Mouse (Mus musculus): ENCODE results near the gene Dao. TPM values are rescaled to one million over a fixed set of nuclear protein-coding genes. Genes with fewer than 3 reads are reported as not detected.

The Dao gene
- polyA plus RNA-seq, 1 experiment from 2014 or later: not detected

- peaks cover 99% of the 10 kb centered on the region for H3K4me1 ChIP-seq (replicated peaks)
- H3K27ac ChIP-seq (replicated peaks): peak overlapping the region; percentile 95
- H3K27me3 ChIP-seq: no peaks in the 10 kb centered on the region
- peak overlapping the region; percentile 50; the same call in 1 of the 2 replicates for H3K9ac ChIP-seq
- H3K9me3 ChIP-seq (replicated peaks): no peaks in the 10 kb centered on the region
- peaks cover 20% of the 10 kb centered on the region for H3K36me3 ChIP-seq (replicated peaks)
- H3K4me2 ChIP-seq: peak overlapping the region; percentile 71
- WGBS (ENCODE audit: insufficient replicate concordance): 85% methylated on average over 8 of the region's 8 CpGs
- H3K4me3 ChIP-seq (replicated peaks): no peak overlapping the region
- ATAC-seq (ENCODE audit: insufficient read depth): no peak
Measured at GRCm38 (mm10) chr5:113981843-113982242, 21.7 kb upstream of the Dao start.

- H3K9me3 ChIP-seq (replicated peaks): no peaks in the 10 kb centered on the region
- peak overlapping the region; percentile 53 for H3K4me3 ChIP-seq (replicated peaks)
- peak overlapping the region; percentile 95 for H3K27ac ChIP-seq (replicated peaks)
- 41% methylated on average over 6 of the region's 6 CpGs for WGBS (ENCODE audit: insufficient replicate concordance)
- no peaks in the 10 kb centered on the region for H3K27me3 ChIP-seq
- ATAC-seq (ENCODE audit: insufficient read depth): no peak
- peaks cover 98% of the 10 kb centered on the region for H3K4me1 ChIP-seq (replicated peaks)
- peak overlapping the region; percentile 71 for H3K4me2 ChIP-seq
- H3K36me3 ChIP-seq (replicated peaks): peaks cover 20% of the 10 kb centered on the region
- peak overlapping the region; percentile 64 for H3K9ac ChIP-seq
Measured at GRCm38 (mm10) chr5:113983541-113983940, 20.0 kb upstream of the Dao start.

- Histone ChIP-seq H3K9me3 (replicated peaks) (no peaks in the 10 kb centered on the region), H3K36me3 (replicated peaks) (peaks cover 20% of the 10 kb centered on the region), H3K4me3 (replicated peaks) (peak overlapping the region; percentile 53), H3K9ac (peak overlapping the region; percentile 64), H3K27me3 (no peaks in the 10 kb centered on the region), H3K27ac (replicated peaks) (peak overlapping the region; percentile 95), H3K4me1 (replicated peaks) (peaks cover 98% of the 10 kb centered on the region), H3K4me2 (peak overlapping the region; percentile 71)
- ATAC-seq (ENCODE audit: insufficient read depth): peak; percentile 90
- WGBS (ENCODE audit: insufficient replicate concordance): 36% methylated on average over 13 of the region's 13 CpGs
Measured at GRCm38 (mm10) chr5:113984025-113984740, 19.3 kb upstream of the Dao start.

GRCm38 (mm10) chr5:113985737-113986136 lies 17.8 kb upstream of the Dao start:
- Histone ChIP-seq H3K36me3 (replicated peaks) (peaks cover 20% of the 10 kb centered on the region), H3K9me3 (replicated peaks) (no peaks in the 10 kb centered on the region), H3K4me3 (replicated peaks) (peak overlapping the region; percentile 44), H3K4me2 (peak overlapping the region; percentile 71), H3K9ac (peak overlapping the region; percentile 55), H3K27me3 (no peaks in the 10 kb centered on the region), H3K27ac (replicated peaks) (peak overlapping the region; percentile 95), H3K4me1 (replicated peaks) (peaks cover 98% of the 10 kb centered on the region)
- no peak for ATAC-seq (ENCODE audit: insufficient read depth)
- 53% methylated on average over 2 of the region's 2 CpGs for WGBS (ENCODE audit: insufficient replicate concordance)

GRCm38 (mm10) chr5:113986182-113986961 lies 17.1 kb upstream of the Dao start:
- ATAC-seq (ENCODE audit: insufficient read depth): peak; percentile 5; the same call in 1 of the 2 replicates
- Histone ChIP-seq H3K36me3 (replicated peaks) (peaks cover 15% of the 10 kb centered on the region), H3K4me2 (peak overlapping the region; percentile 71), H3K4me3 (replicated peaks) (peak overlapping the region; percentile 44), H3K27me3 (no peaks in the 10 kb centered on the region), H3K9me3 (replicated peaks) (no peaks in the 10 kb centered on the region), H3K27ac (replicated peaks) (peak overlapping the region; percentile 95), H3K9ac (peak overlapping the region; percentile 55), H3K4me1 (replicated peaks) (peaks cover 98% of the 10 kb centered on the region)
- 47% methylated on average over 9 of the region's 9 CpGs for WGBS (ENCODE audit: insufficient replicate concordance)

GRCm38 (mm10) chr5:113989437-113990024 lies 14.0 kb upstream of the Dao start:
- Histone ChIP-seq H3K4me2 (peak overlapping the region; percentile 71), H3K9me3 (replicated peaks) (no peaks in the 10 kb centered on the region), H3K4me3 (replicated peaks) (peak overlapping the region; percentile 59), H3K27ac (replicated peaks) (peak overlapping the region; percentile 87), H3K27me3 (peaks cover 5% of the 10 kb centered on the region), H3K9ac (peak overlapping the region; percentile 58), H3K4me1 (replicated peaks) (peaks cover 95% of the 10 kb centered on the region), H3K36me3 (replicated peaks) (peaks cover 7% of the 10 kb centered on the region)
- 46% methylated on average over 20 of the region's 20 CpGs for WGBS (ENCODE audit: insufficient replicate concordance)
- peak; percentile 68 for ATAC-seq (ENCODE audit: insufficient read depth)

GRCm38 (mm10) chr5:113990593-113990992 lies 12.9 kb upstream of the Dao start:
- peak overlapping the region; percentile 71 for H3K4me2 ChIP-seq
- 84% methylated on average over 5 of the region's 5 CpGs for WGBS (ENCODE audit: insufficient replicate concordance)
- H3K9ac ChIP-seq: peak overlapping the region; percentile 58
- H3K27ac ChIP-seq (replicated peaks): peak overlapping the region; percentile 87
- 0 out of 2 replicates have a peak overlapping the region, but pooled peaks have one; percentile 59 for H3K4me3 ChIP-seq (replicated peaks)
- no peaks in the 10 kb centered on the region for H3K9me3 ChIP-seq (replicated peaks)
- peaks cover 7% of the 10 kb centered on the region for H3K36me3 ChIP-seq (replicated peaks)
- peaks cover 12% of the 10 kb centered on the region for H3K27me3 ChIP-seq
- peaks cover 85% of the 10 kb centered on the region for H3K4me1 ChIP-seq (replicated peaks)
- ATAC-seq (ENCODE audit: insufficient read depth): no peak

- Histone ChIP-seq H3K9me3 (replicated peaks) (no peaks in the 10 kb centered on the region), H3K27me3 (peaks cover 15% of the 10 kb centered on the region), H3K36me3 (replicated peaks) (peaks cover 7% of the 10 kb centered on the region), H3K4me2 (no peak overlapping the region; the same call in 1 of the 2 replicates), H3K4me3 (replicated peaks) (no peak overlapping the region), H3K4me1 (replicated peaks) (peaks cover 79% of the 10 kb centered on the region), H3K27ac (replicated peaks) (peak overlapping the region; percentile 87; the same call in 1 of the 2 replicates), H3K9ac (no peak overlapping the region)
- 81% methylated on average over 7 of the region's 7 CpGs for WGBS (ENCODE audit: insufficient replicate concordance)
- ATAC-seq (ENCODE audit: insufficient read depth): no peak
Measured at GRCm38 (mm10) chr5:113991141-113991540, 12.4 kb upstream of the Dao start.

- H3K9me3 ChIP-seq (replicated peaks): no peaks in the 10 kb centered on the region
- H3K4me3 ChIP-seq (replicated peaks): peak overlapping the region; percentile 82
- peaks cover 6% of the 10 kb centered on the region for H3K36me3 ChIP-seq (replicated peaks)
- ATAC-seq (ENCODE audit: insufficient read depth): peak; percentile 26; the same call in 1 of the 2 replicates
- H3K9ac ChIP-seq: peak overlapping the region; percentile 79
- peaks cover 67% of the 10 kb centered on the region for H3K4me1 ChIP-seq (replicated peaks)
- peak overlapping the region; percentile 89 for H3K27ac ChIP-seq (replicated peaks)
- 6% methylated on average over 12 of the region's 12 CpGs for WGBS (ENCODE audit: insufficient replicate concordance)
- peaks cover 15% of the 10 kb centered on the region for H3K27me3 ChIP-seq
- peak overlapping the region; percentile 99 for H3K4me2 ChIP-seq
Measured at GRCm38 (mm10) chr5:113992339-113992831, 11.1 kb upstream of the Dao start.

- peaks cover 60% of the 10 kb centered on the region for H3K4me1 ChIP-seq (replicated peaks)
- peak overlapping the region; percentile 99 for H3K4me2 ChIP-seq
- 0% methylated on average over 22 of the region's 22 CpGs for WGBS (ENCODE audit: insufficient replicate concordance)
- peak overlapping the region; percentile 79 for H3K9ac ChIP-seq
- peak overlapping the region; percentile 82 for H3K4me3 ChIP-seq (replicated peaks)
- ATAC-seq (ENCODE audit: insufficient read depth): peak; percentile 23
- H3K36me3 ChIP-seq (replicated peaks): peaks cover under 1% of the 10 kb centered on the region
- H3K27ac ChIP-seq (replicated peaks): peak overlapping the region; percentile 89
- peaks cover 15% of the 10 kb centered on the region for H3K27me3 ChIP-seq
- H3K9me3 ChIP-seq (replicated peaks): no peaks in the 10 kb centered on the region
Measured at GRCm38 (mm10) chr5:113993031-113993486, 10.4 kb upstream of the Dao start.
